Mouse (Mus musculus) activated CD4-positive, CD25-positive, alpha-beta regulatory T cell, adult 4 months (primary cell): Measurements from ENCODE around the gene St3gal3. TPM values are rescaled to one million over a fixed set of nuclear protein-coding genes. Genes with fewer than 3 reads are reported as not detected.

Experiments
- ATAC-seq: one replicate; pipeline ENCODE4 v1.8.0; 2017
- polyA plus RNA-seq, 2 experiments: library from polyadenylated mRNA; unstranded; fragments of 100-300 nt; shearing (Covaris generic); gene quantifications; one replicate each; pipeline ENCODE4 v1.2.1; 2017

The St3gal3 gene
- polyA plus RNA-seq, 2 experiments from 2014 or later: 0.77 to 0.85 TPM

GRCm38 (mm10) chr4:118085025-118085424 is 49.7 kb downstream of the St3gal3 start:
- no peak for ATAC-seq

GRCm38 (mm10) chr4:118083217-118083951 is 51.3 kb downstream of the St3gal3 start:
- peak; percentile 52 for ATAC-seq

GRCm38 (mm10) chr4:118081608-118082331 is 52.9 kb downstream of the St3gal3 start:
- ATAC-seq: no peak

GRCm38 (mm10) chr4:118080481-118080880 is 54.2 kb downstream of the St3gal3 start:
- no peak for ATAC-seq

- no peak for ATAC-seq
Measured at GRCm38 (mm10) chr4:118079195-118079594, 55.5 kb downstream of the St3gal3 start.

GRCm38 (mm10) chr4:118078576-118078975 is 56.1 kb downstream of the St3gal3 start:
- no peak for ATAC-seq

GRCm38 (mm10) chr4:118077293-118077752 is 57.4 kb downstream of the St3gal3 start:
- no peak for ATAC-seq

GRCm38 (mm10) chr4:118076648-118077047 is 58.1 kb downstream of the St3gal3 start:
- no peak for ATAC-seq

GRCm38 (mm10) chr4:118075343-118075742 is 59.4 kb downstream of the St3gal3 start:
- ATAC-seq: no peak

GRCm38 (mm10) chr4:118074236-118074635 is 60.5 kb downstream of the St3gal3 start:
- ATAC-seq: no peak

GRCm38 (mm10) chr4:118073128-118073527 is 61.6 kb downstream of the St3gal3 start:
- no peak for ATAC-seq

GRCm38 (mm10) chr4:118071891-118072290 is 62.8 kb downstream of the St3gal3 start:
- ATAC-seq: no peak

- ATAC-seq: no peak
Measured at GRCm38 (mm10) chr4:118070255-118071234, 64.2 kb downstream of the St3gal3 start.

GRCm38 (mm10) chr4:118061809-118062463 is 72.8 kb downstream of the St3gal3 start:
- ATAC-seq: no peak

- no peak for ATAC-seq
Measured at GRCm38 (mm10) chr4:118060915-118061530, 73.7 kb downstream of the St3gal3 start.

GRCm38 (mm10) chr4:118059816-118060475 is 74.8 kb downstream of the St3gal3 start:
- no peak for ATAC-seq

- no peak for ATAC-seq
Measured at GRCm38 (mm10) chr4:118058116-118058677, 76.5 kb downstream of the St3gal3 start.

GRCm38 (mm10) chr4:118057076-118057475 is 77.6 kb downstream of the St3gal3 start:
- ATAC-seq: no peak

GRCm38 (mm10) chr4:118054615-118055014 is 80.1 kb downstream of the St3gal3 start:
- no peak for ATAC-seq

GRCm38 (mm10) chr4:118053904-118054303 is 80.8 kb downstream of the St3gal3 start:
- ATAC-seq: no peak
